Mouse (Mus musculus) layer of hippocampus, adult 11-12 months (tissue): Measurements from ENCODE around the gene Spr.
"Not testable (repeated sequence)": the region's sequence is repeated elsewhere in the genome, so short reads cannot be mapped to it uniquely, and the experiment has no call there.

ENCODE experiments used
- DNase-seq: peaks from one replicate; pipeline ENCODE4 v3.0.0; 2022; ENCODE audit warnings: low spot score

Gene Spr

GRCm38 (mm10) chr6:85137217-85138035 is at the start of gene Spr:
TSS of gene Spr (minus strand) at chr6:85137766.
- peak; percentile 92 for DNase-seq

- DNase-seq: no peak
These were observed 49.1 kb upstream of the Spr start for GRCm38 (mm10) chr6:85186744-85187059.

GRCm38 (mm10) chr6:85186033-85186743 is 48.6 kb upstream of the Spr start:
- DNase-seq: no peak

- no peak for DNase-seq
These were observed 46.4 kb upstream of the Spr start for GRCm38 (mm10) chr6:85183951-85184350.

GRCm38 (mm10) chr6:85180036-85180435 is 42.5 kb upstream of the Spr start:
- no peak for DNase-seq

- DNase-seq: no peak
These were observed 42.0 kb upstream of the Spr start for GRCm38 (mm10) chr6:85179569-85179968.

- no peak for DNase-seq
These were observed 27.9 kb upstream of the Spr start for GRCm38 (mm10) chr6:85165440-85165921.

GRCm38 (mm10) chr6:85160201-85160923 is 22.8 kb upstream of the Spr start:
- DNase-seq: peak; percentile 86

- DNase-seq: peak; percentile 49
These were observed 21.7 kb upstream of the Spr start for GRCm38 (mm10) chr6:85159092-85159760.

GRCm38 (mm10) chr6:85158040-85158804 is 20.7 kb upstream of the Spr start:
- not testable (repeated sequence) for DNase-seq

GRCm38 (mm10) chr6:85156551-85156950 is 19.0 kb upstream of the Spr start:
- not testable (repeated sequence) for DNase-seq

- no peak for DNase-seq
These were observed 17.4 kb upstream of the Spr start for GRCm38 (mm10) chr6:85154861-85155528.

- peak; percentile 77 for DNase-seq
These were observed 16.5 kb upstream of the Spr start for GRCm38 (mm10) chr6:85153970-85154540.

GRCm38 (mm10) chr6:85150386-85150785 is 12.8 kb upstream of the Spr start:
- no peak for DNase-seq

GRCm38 (mm10) chr6:85147636-85148035 is 10.1 kb upstream of the Spr start:
- DNase-seq: no peak

GRCm38 (mm10) chr6:85144466-85144865 is 6.9 kb upstream of the Spr start:
- DNase-seq: no peak

GRCm38 (mm10) chr6:85141013-85141412 is 3.4 kb upstream of the Spr start:
- not testable (repeated sequence) for DNase-seq

- DNase-seq: no peak
These were observed 2.0 kb upstream of the Spr start for GRCm38 (mm10) chr6:85139534-85139933.

GRCm38 (mm10) chr6:85136784-85137183 is 782 bp downstream of the Spr start:
- not testable (repeated sequence) for DNase-seq

GRCm38 (mm10) chr6:85132794-85133193 is 4.8 kb downstream of the Spr start:
- DNase-seq: peak; percentile 38
